Mouse (Mus musculus) MEL (cell line): ENCODE results near the gene Zyx. TPM values are rescaled to one million over a fixed set of nuclear protein-coding genes. Genes with fewer than 3 reads are reported as not detected.

ENCODE experiments used
- DNase-seq: peaks from one replicate; pipeline ENCODE4 v3.0.0; 2011; ENCODE audit warnings: low read depth, low spot score
- H3K27ac ChIP-seq: 2 replicates; pipeline ENCODE4 v1.5.1; 2012; ENCODE audit warnings: low read depth, mild to moderate bottlenecking, control low read depth, low read length, moderate library complexity; ENCODE audit not compliant: control insufficient read depth
- H3K27me3 ChIP-seq, 2 experiments: fragments of 150-350 bp in 1 of 2; sonication (generic) in 1 of 2; 2 replicates each; pipeline ENCODE4 v1.6.1; 2012; ENCODE audit warnings: low read length in 2 of 2, mild to moderate bottlenecking in 2 of 2, improper control_type of control experiment in 1 of 2, moderate library complexity in 1 of 2; ENCODE audit not compliant: insufficient read depth in 2 of 2, control insufficient read depth in 1 of 2
- H3K36me3 ChIP-seq, 2 experiments: 2 replicates each; pipeline ENCODE4 v1.6.1; 2012 to 2014; ENCODE audit warnings: low read length in 2 of 2, improper control_type of control experiment in 1 of 2, inconsistent platforms in 1 of 2, mild to moderate bottlenecking in 1 of 2; ENCODE audit not compliant: insufficient read depth in 2 of 2, control insufficient read depth in 1 of 2
- H3K4me1 ChIP-seq, 2 experiments: fragments of 150-350 bp in 1 of 2; sonication (generic) in 1 of 2; 2 replicates each; pipeline ENCODE4 v1.6.1; 2012; ENCODE audit warnings: low read length in 2 of 2, improper control_type of control experiment in 1 of 2, mild to moderate bottlenecking in 1 of 2; ENCODE audit not compliant: insufficient read depth in 2 of 2, control insufficient read depth in 1 of 2
- H3K4me3 ChIP-seq, 2 experiments: fragments of 150-350 bp in 1 of 2; sonication (generic) in 1 of 2; 2 replicates each; pipeline ENCODE4 v1.5.1; 2012; ENCODE audit warnings: low read depth in 2 of 2, low read length in 2 of 2, mild to moderate bottlenecking in 2 of 2, moderate library complexity in 2 of 2, control low read depth in 1 of 2, improper control_type of control experiment in 1 of 2; ENCODE audit not compliant: control insufficient read depth in 1 of 2, insufficient read depth in 1 of 2
- H3K79me2 ChIP-seq: 2 replicates; pipeline ENCODE4 v1.6.1; 2012; ENCODE audit warnings: mild to moderate bottlenecking, low read length, moderate library complexity; ENCODE audit not compliant: control insufficient read depth, poor library complexity, insufficient read depth
- H3K9ac ChIP-seq: 2 replicates; pipeline ENCODE4 v1.6.1; 2012; ENCODE audit warnings: low read depth, mild to moderate bottlenecking, control low read depth, low read length, moderate library complexity; ENCODE audit not compliant: control insufficient read depth, poor library complexity, severe bottlenecking
- H3K9me3 ChIP-seq: fragments of 150-350 bp; sonication (generic); replicated peaks from 2 replicates; pipeline ENCODE4 v1.6.1; 2012; ENCODE audit warnings: mild to moderate bottlenecking, low read length, improper control_type of control experiment, moderate library complexity; ENCODE audit not compliant: insufficient read depth
- CTCF ChIP-seq, 3 experiments: IDR thresholded peaks in 2 of 3; conservative IDR thresholded peaks in 1 of 3; 2 replicates each; pipeline ENCODE4 v1.5.1; 2011 to 2012; ENCODE audit warnings: low read length in 3 of 3, low read depth in 2 of 3, mild to moderate bottlenecking in 2 of 3, improper control_type of control experiment in 1 of 3, inconsistent platforms in 1 of 3, mixed read lengths in 1 of 3, moderate library complexity in 1 of 3; ENCODE audit not compliant: control insufficient read depth in 1 of 3, insufficient read depth in 1 of 3, poor library complexity in 1 of 3, severe bottlenecking in 1 of 3
- EP300 ChIP-seq, 2 experiments: IDR thresholded peaks; 2 replicates each; pipeline ENCODE4 v1.6.1; 2011; ENCODE audit warnings: improper control_type of control experiment in 2 of 2, low read length in 2 of 2, low read depth in 1 of 2, mild to moderate bottlenecking in 1 of 2
- GABPA ChIP-seq: IDR thresholded peaks from 2 replicates; pipeline ENCODE4 v1.6.1; 2012; ENCODE audit warnings: low read depth, mild to moderate bottlenecking, inconsistent platforms, low read length, improper control_type of control experiment, moderate library complexity
- GATA1 ChIP-seq: IDR thresholded peaks from 2 replicates; pipeline ENCODE4 v1.6.1; 2011; ENCODE audit warnings: low read depth, low read length, improper control_type of control experiment
- JUND ChIP-seq: IDR thresholded peaks from 2 replicates; pipeline ENCODE4 v1.6.1; 2011; ENCODE audit warnings: low read depth, mild to moderate bottlenecking, improper control_type of control experiment, low read length
- MAFK ChIP-seq: IDR thresholded peaks from 2 replicates; pipeline ENCODE4 v1.6.1; 2011; ENCODE audit warnings: low read depth, mild to moderate bottlenecking, low read length, improper control_type of control experiment, borderline replicate concordance
- MAZ ChIP-seq: IDR thresholded peaks from 2 replicates; pipeline ENCODE4 v1.6.1; 2012; ENCODE audit warnings: low read depth, mild to moderate bottlenecking, inconsistent platforms, low read length, improper control_type of control experiment
- MEF2A ChIP-seq: IDR thresholded peaks from 2 replicates; pipeline ENCODE4 v1.6.1; 2014; ENCODE audit warnings: low read depth, mild to moderate bottlenecking, inconsistent platforms, low read length, improper control_type of control experiment; ENCODE audit not compliant: poor library complexity, insufficient replicate concordance, severe bottlenecking; ENCODE audit errors: extremely low read depth
- RCOR1 ChIP-seq: IDR thresholded peaks from 2 replicates; pipeline ENCODE4 v1.6.1; 2012; ENCODE audit warnings: low read depth, mild to moderate bottlenecking, inconsistent platforms, low read length, improper control_type of control experiment
- SMC3 ChIP-seq: IDR thresholded peaks from 2 replicates; pipeline ENCODE4 v1.6.1; 2011; ENCODE audit warnings: low read depth, low read length, improper control_type of control experiment
- USF1 ChIP-seq: IDR thresholded peaks from 2 replicates; pipeline ENCODE4 v1.6.1; 2014; ENCODE audit warnings: low read depth, mild to moderate bottlenecking, inconsistent platforms, low read length, improper control_type of control experiment, moderate library complexity
- polyA plus RNA-seq, 2 experiments: library from polyadenylated mRNA; stranded (reverse) in 1 of 2; unstranded in 1 of 2; fragments of >175 nt in 1 of 2; fragments of >200 nt in 1 of 2; gene quantifications; 2 replicates each; pipeline versions ENCODE4 v1.2.1 to v1.2.4; 2012; ENCODE audit warnings: low replicate concordance in 2 of 2, low read depth in 1 of 2; ENCODE audit not compliant: insufficient read length in 2 of 2, insufficient read depth in 1 of 2, missing spikeins in 1 of 2
- total RNA-seq: library from RNA; depleted of rRNA; stranded (reverse); fragments of 300-350 nt; gene quantifications from 2 replicates; pipeline ENCODE4 v1.2.3, GENCODE M21; 2012

Gene Zyx
- total and polyA plus RNA-seq, 3 experiments, result 7.0 to 48.4 TPM; not detected in 1

GRCm38 (mm10) chr6:42309816-42310378 lies 39.5 kb upstream of the Zyx start:
- TF ChIP-seq GATA1 (no peak), SMC3 (0 out of 2 replicates have a peak, but pooled peaks have one; percentile 4), GABPA (no peak), USF1 (no peak), MAZ (no peak), CTCF (IDR thresholded peaks at IDR 0.05 in 2 of 3, conservative IDR thresholded peaks at IDR 0.05 in 1 of 3; ENCODE audit: control insufficient read depth in 1 of 3, insufficient read depth in 1 of 3, low read depth in 2 of 3, low read length in 3 of 3, poor library complexity in 1 of 3, severe bottlenecking in 1 of 3) (peak in 2 of 3 experiments; percentile 14 to 25; a peak in 3 of 6 replicates)
- H3K27ac ChIP-seq, result no peak overlapping the region
- no peak overlapping the region for H3K4me3 ChIP-seq
- H3K9me3 ChIP-seq, result no peaks in the 10 kb centered on the region
- no peak for DNase-seq
- H3K4me1 ChIP-seq, result peaks cover 3 to 11% of the 10 kb centered on the region in 2 experiments; a peak in 3 of 4 replicates
- H3K27me3 ChIP-seq, result no peaks in the 10 kb centered on the region
- no peaks in the 10 kb centered on the region for H3K79me2 ChIP-seq
- peaks cover 0 to 16% of the 10 kb centered on the region in 2 experiments; a peak in 2 of 4 replicates for H3K36me3 ChIP-seq
- H3K9ac ChIP-seq, result no peak overlapping the region

DNA sequence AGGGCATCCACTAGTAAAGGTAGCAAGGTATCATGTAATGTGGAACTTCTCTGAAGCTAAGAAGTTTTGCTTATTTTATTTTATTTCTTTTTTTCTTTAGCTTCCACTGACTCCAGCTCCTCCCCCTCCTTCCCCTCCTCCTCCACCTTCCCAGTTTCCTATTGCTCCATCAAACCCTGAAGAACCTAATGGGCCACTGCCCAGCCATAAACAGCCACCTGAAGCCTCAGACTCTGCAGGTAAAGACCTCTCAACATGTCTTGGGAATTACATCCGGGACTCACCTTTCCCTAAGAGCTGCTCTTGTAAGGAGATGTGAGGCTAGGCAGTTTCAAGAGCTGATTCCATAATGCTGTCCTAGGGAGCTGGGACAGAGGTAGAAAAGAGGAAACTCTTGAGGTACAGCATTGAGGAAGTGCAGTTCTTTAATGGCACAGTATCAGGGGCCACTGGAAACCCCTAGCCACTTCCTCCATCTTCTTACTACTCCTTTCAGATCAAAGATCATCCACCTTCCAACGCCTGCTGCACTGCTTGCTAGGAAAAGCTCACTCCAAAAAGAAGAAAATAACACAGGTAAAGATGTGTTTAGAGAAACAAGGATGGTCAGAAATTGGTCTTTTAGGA lies 38.9 kb upstream of the Zyx start:
- peak in 1 of 2 experiments; percentile 75; a peak in 2 of 4 replicates for TF ChIP-seq EP300 (IDR thresholded peaks at IDR 0.05; ENCODE audit: low read depth in 1 of 2, low read length in 2 of 2)
- TF ChIP-seq RCOR1, result 0 out of 2 replicates have a peak, but pooled peaks have one; percentile 35
- TF ChIP-seq MEF2A, result no peak
- Histone ChIP-seq H3K4me3 (no peak overlapping the region), H3K4me1 (peaks cover 3 to 11% of the 10 kb centered on the region in 2 experiments; a peak in 3 of 4 replicates), H3K9ac (no peak overlapping the region), H3K79me2 (no peaks in the 10 kb centered on the region), H3K27me3 (no peaks in the 10 kb centered on the region), H3K9me3 (no peaks in the 10 kb centered on the region), H3K27ac (no peak overlapping the region), H3K36me3 (peaks cover 0 to 16% of the 10 kb centered on the region in 2 experiments; a peak in 2 of 4 replicates)
- DNase-seq, result peak; percentile 75

- H3K9me3 ChIP-seq, result no peaks in the 10 kb centered on the region
- H3K4me3 ChIP-seq, result no peak overlapping the region
- DNase-seq, result no peak
- H3K36me3 ChIP-seq, result peaks cover 0 to 4% of the 10 kb centered on the region in 2 experiments; a peak in 2 of 4 replicates
- H3K9ac ChIP-seq, result no peak overlapping the region
- no peak overlapping the region for H3K27ac ChIP-seq
- peaks cover 0 to 1% of the 10 kb centered on the region in 2 experiments; a peak in 1 of 4 replicates for H3K27me3 ChIP-seq
- peaks cover 0 to 7% of the 10 kb centered on the region in 2 experiments; a peak in 1 of 4 replicates for H3K4me1 ChIP-seq
- TF ChIP-seq JUND (no peak), SMC3 (no peak), MAFK (no peak)
- no peaks in the 10 kb centered on the region for H3K79me2 ChIP-seq
Measured at GRCm38 (mm10) chr6:42318293-42318692, 31.1 kb upstream of the Zyx start.
